Mouse (Mus musculus) CH12.LX (cell line): ENCODE measurements around the gene Dhx8. TPM values are rescaled to one million over a fixed set of nuclear protein-coding genes. Genes with fewer than 3 reads are reported as not detected.

ENCODE experiments used
- DNase-seq: peaks from one replicate; pipeline ENCODE4 v3.0.0-alpha.2; 2013; ENCODE audit errors: extremely low read depth
- H3K27ac ChIP-seq: 2 replicates; pipeline ENCODE4 v1.5.1; 2012; ENCODE audit warnings: low read depth, mild to moderate bottlenecking, control low read depth, moderate library complexity; ENCODE audit not compliant: insufficient read depth
- H3K27me3 ChIP-seq: replicated peaks from 2 replicates; pipeline ENCODE3; 2012; ENCODE audit warnings: inconsistent platforms
- H3K36me3 ChIP-seq, 2 experiments: replicated peaks in 1 of 2; 2 replicates each; pipeline versions ENCODE3 to v1.6.1; 2012; ENCODE audit warnings: inconsistent platforms in 1 of 2, low read length in 1 of 2, mild to moderate bottlenecking in 1 of 2, mixed read lengths in 1 of 2, moderate library complexity in 1 of 2; ENCODE audit not compliant: control insufficient read depth in 1 of 2, insufficient read depth in 1 of 2
- H3K4me1 ChIP-seq, 2 experiments: 2 replicates each; pipeline ENCODE4 v1.6.1; 2012; ENCODE audit warnings: inconsistent platforms in 1 of 2, moderate library complexity in 1 of 2; ENCODE audit not compliant: insufficient read depth in 2 of 2, control insufficient read depth in 1 of 2
- H3K4me2 ChIP-seq: 2 replicates; pipeline ENCODE4 v1.6.1; 2012; ENCODE audit warnings: low read depth, mild to moderate bottlenecking, control low read depth; ENCODE audit not compliant: poor library complexity, insufficient read depth, severe bottlenecking
- H3K4me3 ChIP-seq, 3 experiments: fragments of 150-350 bp in 1 of 3; sonication (generic) in 1 of 3; replicated peaks in 1 of 3; 2 replicates each; pipeline versions ENCODE3 to v1.5.1; 2011 to 2012; ENCODE audit warnings: low read depth in 2 of 3, low read length in 2 of 3, mild to moderate bottlenecking in 2 of 3, moderate library complexity in 2 of 3, control low read depth in 1 of 3, improper control_type of control experiment in 1 of 3, inconsistent platforms in 1 of 3, mixed read lengths in 1 of 3; ENCODE audit not compliant: poor library complexity in 1 of 3
- H3K79me2 ChIP-seq: replicated peaks from 2 replicates; pipeline ENCODE4 v1.6.1; 2012; ENCODE audit warnings: mild to moderate bottlenecking, moderate library complexity; ENCODE audit not compliant: control insufficient read depth, poor library complexity, insufficient read depth, severe bottlenecking; ENCODE audit errors: extremely low read depth
- H3K9ac ChIP-seq: 2 replicates; pipeline ENCODE4 v1.6.1; 2012; ENCODE audit warnings: low read depth, mild to moderate bottlenecking, control low read depth, moderate library complexity; ENCODE audit not compliant: insufficient read depth
- H3K9me3 ChIP-seq: replicated peaks from 2 replicates; pipeline ENCODE3; 2012; ENCODE audit warnings: low read length, inconsistent platforms, mixed read lengths
- BHLHE40 ChIP-seq: IDR thresholded peaks from 2 replicates; pipeline ENCODE4 v1.6.1; 2011; ENCODE audit warnings: mild to moderate bottlenecking, low read depth, low read length, improper control_type of control experiment
- CHD2 ChIP-seq: IDR thresholded peaks from 2 replicates; pipeline ENCODE4 v1.6.1; 2011; ENCODE audit warnings: low read length, improper control_type of control experiment
- CTCF ChIP-seq, 2 experiments: IDR thresholded peaks in 1 of 2; conservative IDR thresholded peaks in 1 of 2; 2 replicates each; pipeline ENCODE4 v1.5.1; 2011 to 2012; ENCODE audit warnings: low read depth in 2 of 2, low read length in 2 of 2, improper control_type of control experiment in 1 of 2, inconsistent platforms in 1 of 2, mild to moderate bottlenecking in 1 of 2, moderate library complexity in 1 of 2
- E2F4 ChIP-seq: IDR thresholded peaks from 2 replicates; pipeline ENCODE4 v1.6.1; 2011; ENCODE audit warnings: low read depth, low read length, improper control_type of control experiment; ENCODE audit not compliant: insufficient replicate concordance
- EP300 ChIP-seq: IDR thresholded peaks from 2 replicates; pipeline ENCODE4 v1.6.1; 2011; ENCODE audit warnings: low read length, improper control_type of control experiment
- GABPA ChIP-seq: IDR thresholded peaks from 2 replicates; pipeline ENCODE4 v1.6.1; 2012; ENCODE audit warnings: low read depth, low read length, improper control_type of control experiment, inconsistent platforms; ENCODE audit not compliant: insufficient replicate concordance
- IRF4 ChIP-seq: IDR thresholded peaks from 2 replicates; pipeline ENCODE4 v1.6.1; 2014; ENCODE audit warnings: low read depth, mild to moderate bottlenecking, inconsistent platforms, low read length, improper control_type of control experiment
- KAT2A ChIP-seq: IDR thresholded peaks from 2 replicates; pipeline ENCODE4 v1.6.1; 2012; ENCODE audit warnings: low read length, improper control_type of control experiment, inconsistent platforms; ENCODE audit not compliant: insufficient replicate concordance
- MAFK ChIP-seq: IDR thresholded peaks from 2 replicates; pipeline ENCODE4 v1.6.1; 2011; ENCODE audit warnings: low read length, improper control_type of control experiment; ENCODE audit not compliant: insufficient replicate concordance
- MAZ ChIP-seq: IDR thresholded peaks from 2 replicates; pipeline ENCODE4 v1.6.1; 2012; ENCODE audit warnings: low read depth, mild to moderate bottlenecking, inconsistent platforms, low read length, improper control_type of control experiment, moderate library complexity
- MEF2A ChIP-seq: IDR thresholded peaks from 2 replicates; pipeline ENCODE4 v1.6.1; 2014; ENCODE audit warnings: low read depth, mild to moderate bottlenecking, inconsistent platforms, low read length, improper control_type of control experiment, borderline replicate concordance
- NELFE ChIP-seq: IDR thresholded peaks from 2 replicates; pipeline ENCODE4 v1.6.1; 2011; ENCODE audit warnings: low read depth, low read length, improper control_type of control experiment
- PAX5 ChIP-seq: IDR thresholded peaks from 2 replicates; pipeline ENCODE4 v1.6.1; 2012; ENCODE audit warnings: low read length, inconsistent platforms, mixed read lengths
- RCOR1 ChIP-seq: conservative IDR thresholded peaks from 2 replicates; pipeline ENCODE4 v1.6.1; 2012; ENCODE audit warnings: low read depth, mild to moderate bottlenecking, inconsistent platforms, low read length, improper control_type of control experiment
- SIN3A ChIP-seq: IDR thresholded peaks from 2 replicates; pipeline ENCODE4 v1.6.1; 2012; ENCODE audit warnings: low read length, improper control_type of control experiment, inconsistent platforms
- TBP ChIP-seq: conservative IDR thresholded peaks from 2 replicates; pipeline ENCODE4 v1.6.1; 2011; ENCODE audit warnings: low read depth, low read length, improper control_type of control experiment
- UBTF ChIP-seq: IDR thresholded peaks from 2 replicates; pipeline ENCODE4 v1.6.1; 2012; ENCODE audit warnings: low read depth, mild to moderate bottlenecking, inconsistent platforms, low read length, improper control_type of control experiment, moderate library complexity
- USF1 ChIP-seq: IDR thresholded peaks from 2 replicates; pipeline ENCODE4 v1.6.1; 2014; ENCODE audit warnings: low read depth, mild to moderate bottlenecking, inconsistent platforms, low read length, improper control_type of control experiment
- ZC3H11A ChIP-seq: IDR thresholded peaks from 2 replicates; pipeline ENCODE4 v1.6.1; 2012; ENCODE audit warnings: low read depth, mild to moderate bottlenecking, inconsistent platforms, low read length, improper control_type of control experiment
- ZNF384 ChIP-seq: IDR thresholded peaks from 2 replicates; pipeline ENCODE4 v1.6.1; 2012; ENCODE audit warnings: low read depth, low read length, improper control_type of control experiment, inconsistent platforms
- dilution Hi-C: fragments of 300-500 bp; cut with MboI; formaldehyde crosslinking; loops from 2 replicates; pipeline ENCODE4 v1.14.3; 2020; ENCODE audit warnings: low sequenced_read_pairs; ENCODE audit not compliant: extremely low pct_unique_long_range_greater_than_20kb, extremely low pct_ligation_motif_present
- in situ Hi-C: fragments of 300-500 bp; cut with MboI; formaldehyde crosslinking; loops from 3 replicates; pipeline ENCODE4 v1.14.3; 2019; ENCODE audit warnings: low sequenced_read_pairs, low pct_ligation_motif_present, low pct_unique_long_range_greater_than_20kb, mixed read lengths
- polyA plus RNA-seq: library from polyadenylated mRNA; unstranded; fragments of >175 nt; gene quantifications from 2 replicates; pipeline ENCODE4 v1.2.1, GENCODE M21; 2012; ENCODE audit warnings: low read depth; ENCODE audit not compliant: insufficient read length
- total RNA-seq, 2 experiments: library from RNA; depleted of rRNA; stranded (reverse); fragments of 300-350 nt in 1 of 2; fragments of >200 nt in 1 of 2; gene quantifications; 2 replicates each; pipeline ENCODE4 v1.2.3; 2012 to 2014

Gene Dhx8
- total and polyA plus RNA-seq, 3 experiments, result 24.3 to 61.7 (median 33.4) TPM

DNA sequence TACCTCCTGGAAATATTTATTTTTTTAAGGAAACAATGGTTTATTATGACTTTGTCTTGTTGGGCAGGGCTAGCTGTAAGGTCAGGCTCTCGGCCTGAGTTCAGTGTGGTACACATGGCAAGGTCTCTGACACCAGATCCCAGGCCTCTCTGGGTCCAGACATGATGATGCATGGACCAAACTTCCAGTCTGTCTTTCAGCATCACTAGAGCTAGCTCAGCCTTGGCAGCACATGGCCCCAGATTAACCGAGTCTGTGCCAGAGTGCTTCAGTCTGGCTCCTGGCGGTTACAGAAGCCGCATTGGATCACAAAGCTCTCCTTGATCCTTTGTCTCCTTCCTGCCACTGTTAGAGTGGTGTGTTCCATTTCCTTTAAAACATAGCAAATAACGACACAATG, 34.6 kb downstream of the Dhx8 start:
- Histone ChIP-seq H3K27me3 (no peaks in the 10 kb centered on the region), H3K4me3 (no peak overlapping the region), H3K27ac (no peak overlapping the region), H3K9ac (no peak overlapping the region), H3K9me3 (no peaks in the 10 kb centered on the region), H3K4me2 (no peak overlapping the region), H3K79me2 (no peaks in the 10 kb centered on the region), H3K4me1 (peaks cover 0 to 8% of the 10 kb centered on the region in 2 experiments; a peak in 2 of 4 replicates), H3K36me3 (peaks cover 47 to 86% of the 10 kb centered on the region in 2 experiments)
- no peak for DNase-seq
- in situ Hi-C loops, result no loop called here
- dilution Hi-C loops, result no loop called here
- no peak for TF ChIP-seq UBTF
- no peak for TF ChIP-seq SIN3A
- TF ChIP-seq ZNF384, result no peak
- no peak for TF ChIP-seq BHLHE40
- no peak for TF ChIP-seq CHD2
- no peak for TF ChIP-seq MEF2A
- no peak for TF ChIP-seq NELFE
- TF ChIP-seq KAT2A, result no peak
- TF ChIP-seq TBP, result no peak

DNA sequence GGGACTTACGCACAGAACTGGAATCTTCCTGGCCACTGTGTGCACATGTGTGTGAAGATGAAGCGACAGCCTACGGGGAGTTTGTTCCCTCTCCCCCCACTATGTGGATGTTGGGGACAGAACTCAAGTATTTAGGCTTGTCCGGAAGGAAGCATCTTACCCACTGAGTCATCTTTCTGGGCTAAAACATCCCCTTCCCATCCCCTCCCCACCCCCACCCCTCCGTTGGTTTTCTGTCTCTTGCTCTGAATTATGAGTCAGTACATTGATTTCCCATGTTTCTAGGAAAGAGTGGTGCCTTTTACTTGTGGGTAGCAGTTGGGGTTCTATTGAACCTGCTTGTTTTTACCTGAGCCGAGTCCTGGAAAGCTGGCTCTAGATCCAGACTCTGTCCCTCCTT, 36.0 kb downstream of the Dhx8 start:
- Histone ChIP-seq H3K9me3 (no peaks in the 10 kb centered on the region), H3K79me2 (no peaks in the 10 kb centered on the region), H3K36me3 (peaks cover 44 to 75% of the 10 kb centered on the region in 2 experiments), H3K4me3 (no peak overlapping the region), H3K4me1 (peaks cover 0 to 8% of the 10 kb centered on the region in 2 experiments; a peak in 2 of 4 replicates), H3K27me3 (no peaks in the 10 kb centered on the region), H3K4me2 (no peak overlapping the region), H3K27ac (no peak overlapping the region), H3K9ac (no peak overlapping the region)
- in situ Hi-C loops (no loop called here), dilution Hi-C loops (no loop called here)
- TF ChIP-seq MAZ (no peak), PAX5 (no peak), ZC3H11A (no peak), EP300 (no peak), E2F4 (no peak), GABPA (no peak), RCOR1 (no peak), USF1 (no peak), CHD2 (no peak), MAFK (no peak), IRF4 (no peak), CTCF (conservative IDR thresholded peaks at IDR 0.05 in 1 of 2, IDR thresholded peaks at IDR 0.05 in 1 of 2; ENCODE audit: low read depth in 2 of 2, low read length in 2 of 2) (no peak), TBP (no peak)
- no peak for DNase-seq
